Mouse (Mus musculus): ENCODE results near the gene Gm20937.
"Not testable (repeated sequence)": the region's sequence is repeated elsewhere in the genome, so short reads cannot be mapped to it uniquely, and the experiment has no call there.

Gene Gm20937

GRCm38 (mm10) chrY:68294798-68295197, at the start of gene Gm20937:
Gene Gm20937 (minus strand): TSS chrY:68294898.
- DNase-seq (ENCODE audit: extremely low spot score, low spot score) = not testable (repeated sequence)
